Mouse (Mus musculus): ENCODE measurements around the gene Dlx2.

Gene Dlx2

GRCm38 (mm10) chr2:71540611-71541417 is 5.7 kb downstream of the Dlx2 start:
- no peak for DNase-seq (ENCODE audit: low read depth, low spot score)

GRCm38 (mm10) chr2:71534242-71535052 is 12.1 kb downstream of the Dlx2 start:
- DNase-seq (ENCODE audit: low read depth, low spot score) = no peak

GRCm38 (mm10) chr2:71533094-71533493 is 13.5 kb downstream of the Dlx2 start:
- DNase-seq (ENCODE audit: low read depth, low spot score) = no peak

GRCm38 (mm10) chr2:71531990-71532970 is 14.3 kb downstream of the Dlx2 start:
- DNase-seq (ENCODE audit: low read depth, low spot score) = peak; percentile 31

- no peak for DNase-seq (ENCODE audit: low read depth, low spot score)
Observed at GRCm38 (mm10) chr2:71531124-71531590, 15.4 kb downstream of the Dlx2 start.

GRCm38 (mm10) chr2:71530391-71531123 is 16.0 kb downstream of the Dlx2 start:
- DNase-seq (ENCODE audit: low read depth, low spot score) = peak; percentile 32

- DNase-seq (ENCODE audit: low read depth, low spot score) = peak; percentile 67
Observed at GRCm38 (mm10) chr2:71529511-71530351, 16.8 kb downstream of the Dlx2 start.

GRCm38 (mm10) chr2:71528714-71529510 is 17.6 kb downstream of the Dlx2 start:
- DNase-seq (ENCODE audit: low read depth, low spot score) = peak; percentile 17

GRCm38 (mm10) chr2:71528014-71528713 is 18.4 kb downstream of the Dlx2 start, which contains the start of gene Dlx1:
Dlx1 (plus strand) TSS chr2:71528113.
- no peak for DNase-seq (ENCODE audit: low read depth, low spot score)

- DNase-seq (ENCODE audit: low read depth, low spot score) = no peak
Observed at GRCm38 (mm10) chr2:71527323-71528013, 19.1 kb downstream of the Dlx2 start.

GRCm38 (mm10) chr2:71526595-71527322 is 19.8 kb downstream of the Dlx2 start:
- no peak for DNase-seq (ENCODE audit: low read depth, low spot score)

- DNase-seq (ENCODE audit: low read depth, low spot score) = no peak
Observed at GRCm38 (mm10) chr2:71524763-71525162, 21.8 kb downstream of the Dlx2 start.

GRCm38 (mm10) chr2:71523431-71523830 is 23.1 kb downstream of the Dlx2 start:
- DNase-seq (ENCODE audit: low read depth, low spot score) = no peak

GRCm38 (mm10) chr2:71522871-71523270 is 23.7 kb downstream of the Dlx2 start:
- DNase-seq (ENCODE audit: low read depth, low spot score) = no peak

GRCm38 (mm10) chr2:71517466-71518099 is 29.0 kb downstream of the Dlx2 start:
- DNase-seq (ENCODE audit: low read depth, low spot score) = no peak

GRCm38 (mm10) chr2:71516995-71517394 is 29.6 kb downstream of the Dlx2 start:
- DNase-seq (ENCODE audit: low read depth, low spot score) = no peak

Data from CD4-positive, CD25-positive, alpha-beta regulatory T cell, adult 2 months (primary cell).